Mouse (Mus musculus): ENCODE data around the gene Gm21028. TPM values are rescaled to one million over a fixed set of nuclear protein-coding genes. Genes with fewer than 3 reads are reported as not detected.
"Not testable (repeated sequence)": the region's sequence is repeated elsewhere in the genome, so short reads cannot be mapped to it uniquely, and the experiment has no call there.

Gm21028 gene
- polyA plus RNA-seq (2014; fragmentation: Nextera tagmentation; extraction: Ambion mirVana): not detected in 2 replicates

DNA sequence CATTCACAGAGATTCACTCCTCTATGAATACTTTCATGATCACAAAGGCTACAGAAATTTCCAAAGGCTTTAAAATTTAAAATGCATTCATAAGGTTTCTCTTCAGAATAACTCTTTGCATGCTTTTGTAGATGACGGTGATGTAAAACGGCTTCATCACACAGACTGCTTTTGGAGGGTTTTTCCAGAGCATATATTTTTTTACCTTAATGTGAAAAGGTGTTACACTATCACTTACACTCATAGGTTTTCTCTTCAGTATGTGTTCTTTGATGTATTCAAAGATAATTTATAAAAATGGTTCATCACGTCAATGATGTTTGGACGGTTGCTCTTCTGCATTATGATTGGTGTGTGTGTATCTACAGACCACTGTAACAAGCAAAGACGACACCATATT lies at the start of gene Gm21028:
Gene Gm21028, minus strand, starts transcription at position 101 of the 400 bp plus-strand sequence.
- Histone ChIP-seq H3K27me3 (replicated peaks; ENCODE audit: control insufficient read depth, insufficient read depth, low read length) (no peaks in the 10 kb centered on the region), H3K36me3 (ENCODE audit: control insufficient read depth, insufficient read depth, low read length) (peaks cover 7% of the 10 kb centered on the region; the same call in 1 of the 2 replicates), H3K4me2 (ENCODE audit: low read length) (no peak within 1 kb of the TSS), H3K27ac (ENCODE audit: low read depth) (no peak within 1 kb of the TSS), H3K4me3 (ENCODE audit: low read depth, low read length) (no peak within 1 kb of the TSS), H3K4me1 (replicated peaks; ENCODE audit: control insufficient read depth, insufficient read depth, low read length) (no peaks in the 10 kb centered on the region), H3K9ac (ENCODE audit: low read length) (no peak within 1 kb of the TSS), H3K9me3 (ENCODE audit: control insufficient read depth, low read length) (peaks cover 42% of the 10 kb centered on the region)
- 95% methylated on average over 5 of the region's 5 CpGs for WGBS
- DNase-seq (ENCODE audit: low spot score) (no peak), ATAC-seq (replicated peaks; ENCODE audit: low FRiP score, low TSS enrichment, low read depth) (no peak)

DNA sequence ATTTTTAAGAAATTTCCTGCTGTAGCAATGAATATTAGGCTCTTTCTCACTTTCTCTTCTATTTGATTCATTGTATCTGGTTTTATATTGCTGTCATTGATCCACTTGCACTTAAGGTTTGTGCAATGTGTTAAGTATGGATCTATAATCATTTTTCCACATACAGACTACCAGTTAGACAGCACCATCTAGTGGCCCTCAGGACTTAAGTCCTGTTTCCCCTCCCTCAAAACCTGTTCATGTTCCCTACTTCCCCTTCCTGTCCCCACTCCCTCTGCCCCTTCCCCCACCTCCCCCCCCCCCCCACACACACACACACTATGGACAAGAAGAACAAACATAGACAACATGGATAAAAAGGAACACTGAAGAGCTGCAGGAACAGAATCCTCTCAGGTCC lies 17.3 kb upstream of the Gm21028 start:
- H3K27me3 ChIP-seq (replicated peaks; ENCODE audit: control insufficient read depth, insufficient read depth, low read length); H3K4me1 ChIP-seq (replicated peaks; ENCODE audit: control insufficient read depth, insufficient read depth, low read length); H3K4me3 ChIP-seq (ENCODE audit: low read depth, low read length); DNase-seq (ENCODE audit: low spot score); H3K4me2 ChIP-seq (ENCODE audit: low read length); H3K27ac ChIP-seq (ENCODE audit: low read depth); H3K9ac ChIP-seq (ENCODE audit: low read length); H3K36me3 ChIP-seq (ENCODE audit: control insufficient read depth, insufficient read depth, low read length); ATAC-seq (replicated peaks; ENCODE audit: low FRiP score, low TSS enrichment, low read depth): not testable (repeated sequence)
- H3K9me3 ChIP-seq (ENCODE audit: control insufficient read depth, low read length): peaks cover 11% of the 10 kb centered on the region; the same call in 1 of the 2 replicates

DNA sequence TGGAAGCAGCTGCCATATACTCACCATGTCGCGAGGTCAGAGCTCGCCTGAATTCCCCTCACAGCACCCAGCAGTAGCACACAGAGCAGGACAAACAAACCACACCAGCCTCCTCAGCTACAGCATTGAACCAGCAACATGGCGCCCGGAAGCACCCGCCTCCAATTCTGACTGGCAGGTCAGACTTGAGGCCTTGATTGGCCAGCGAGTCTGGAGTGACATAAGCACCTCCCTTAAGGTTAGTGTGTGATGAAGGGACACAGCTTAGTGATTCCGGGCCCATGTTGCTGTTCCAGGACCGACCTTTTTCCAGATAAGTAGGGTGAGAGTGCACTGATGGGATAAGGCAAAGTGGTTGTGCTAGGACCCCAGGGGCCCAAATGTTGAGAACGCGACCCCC lies 14.0 kb upstream of the Gm21028 start, which contains the start of gene Zfp977:
Gene Zfp977, minus strand, starts transcription at position 135 of the 400 bp plus-strand sequence.
- H3K36me3 ChIP-seq (ENCODE audit: control insufficient read depth, insufficient read depth, low read length); H3K27ac ChIP-seq (ENCODE audit: low read depth); H3K9ac ChIP-seq (ENCODE audit: low read length); H3K27me3 ChIP-seq (replicated peaks; ENCODE audit: control insufficient read depth, insufficient read depth, low read length); H3K4me3 ChIP-seq (ENCODE audit: low read depth, low read length); H3K9me3 ChIP-seq (ENCODE audit: control insufficient read depth, low read length); H3K4me2 ChIP-seq (ENCODE audit: low read length); DNase-seq (ENCODE audit: low spot score); H3K4me1 ChIP-seq (replicated peaks; ENCODE audit: control insufficient read depth, insufficient read depth, low read length); ATAC-seq (replicated peaks; ENCODE audit: low FRiP score, low TSS enrichment, low read depth): not testable (repeated sequence)
- 88% methylated on average over 11 of the region's 11 CpGs for WGBS

DNA sequence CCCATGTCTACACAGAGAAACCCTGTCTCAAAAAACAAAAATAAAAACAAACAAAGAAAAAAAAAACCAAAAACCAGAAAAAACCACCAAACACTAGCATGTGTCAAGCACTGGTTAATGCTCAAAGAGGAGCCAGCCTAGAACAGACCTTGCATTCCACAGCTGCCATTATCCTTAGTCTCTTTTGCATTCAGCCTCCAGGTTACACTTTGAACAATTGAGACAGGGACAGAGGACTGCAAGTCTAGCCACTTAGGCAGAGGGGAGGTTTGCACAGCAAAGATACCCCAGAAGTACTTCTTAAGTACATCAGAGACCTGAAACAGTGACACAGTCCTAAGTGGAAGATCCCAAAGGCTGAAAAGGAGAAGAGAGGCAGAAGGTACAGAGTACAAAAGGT lies 12.9 kb upstream of the Gm21028 start:
- H3K9ac ChIP-seq (ENCODE audit: low read length); H3K27me3 ChIP-seq (replicated peaks; ENCODE audit: control insufficient read depth, insufficient read depth, low read length): not testable (repeated sequence)

DNA sequence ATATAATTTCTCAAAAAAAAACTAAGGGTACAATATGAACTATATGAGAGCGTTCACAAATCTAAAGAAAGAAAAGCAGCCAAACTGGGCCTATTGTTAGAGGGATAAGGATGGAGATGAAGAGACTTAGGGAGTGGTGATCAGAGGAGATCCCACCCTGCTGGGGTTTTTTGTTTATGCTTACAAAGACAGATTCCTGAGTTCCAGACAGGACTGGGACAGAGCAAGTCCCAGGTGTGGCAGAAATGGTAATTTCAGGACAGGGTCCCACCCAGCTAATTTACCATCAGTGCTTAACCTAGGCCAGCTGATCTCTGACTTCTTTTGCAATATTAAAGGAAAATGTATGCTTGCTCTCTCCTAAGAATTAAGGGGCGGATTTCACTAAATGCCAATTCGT lies 26.6 kb downstream of the Gm21028 start:
- DNase-seq (ENCODE audit: low spot score): no peak
- no peak overlapping the region for H3K4me2 ChIP-seq (ENCODE audit: low read length)
- ATAC-seq (replicated peaks; ENCODE audit: low FRiP score, low TSS enrichment, low read depth): no peak
- no peak overlapping the region for H3K27ac ChIP-seq (ENCODE audit: low read depth)
- WGBS: 82% methylated on average over 3 of the region's 3 CpGs
- H3K4me1 ChIP-seq (replicated peaks; ENCODE audit: control insufficient read depth, insufficient read depth, low read length): no peaks in the 10 kb centered on the region
- H3K36me3 ChIP-seq (ENCODE audit: control insufficient read depth, insufficient read depth, low read length): no peaks in the 10 kb centered on the region
- H3K27me3 ChIP-seq (replicated peaks; ENCODE audit: control insufficient read depth, insufficient read depth, low read length): no peaks in the 10 kb centered on the region
- no peak overlapping the region for H3K4me3 ChIP-seq (ENCODE audit: low read depth, low read length)
- H3K9ac ChIP-seq (ENCODE audit: low read length): no peak overlapping the region
- H3K9me3 ChIP-seq (ENCODE audit: control insufficient read depth, low read length): peaks cover 2% of the 10 kb centered on the region; the same call in 1 of the 2 replicates

More for the DNA sequence above, 12.9 kb upstream of the Gm21028 start:
- H3K9me3 ChIP-seq (ENCODE audit: control insufficient read depth, low read length); DNase-seq (ENCODE audit: low spot score); H3K36me3 ChIP-seq (ENCODE audit: control insufficient read depth, insufficient read depth, low read length); H3K4me3 ChIP-seq (ENCODE audit: low read depth, low read length); H3K4me1 ChIP-seq (replicated peaks; ENCODE audit: control insufficient read depth, insufficient read depth, low read length); ATAC-seq (replicated peaks; ENCODE audit: low FRiP score, low TSS enrichment, low read depth); H3K4me2 ChIP-seq (ENCODE audit: low read length); H3K27ac ChIP-seq (ENCODE audit: low read depth): not testable (repeated sequence)

Small RNA genes lying within 50 kb of the gene (microRNA-seq; reads per million reads assigned to microRNA genes)
- gene Gm24938: not detected

Other genes starting within 250 kb of the Gm21028 start
- gene 4933421I07Rik, start 130.5 kb downstream of the Gm21028 start, polyA plus RNA-seq (2014; fragmentation: Nextera tagmentation; extraction: Ambion mirVana): not detected in 2 replicates
- 10.6 and 12.8 TPM in 2 replicates for gene Zfp141, start 72.8 kb downstream of the Gm21028 start, polyA plus RNA-seq (2014; fragmentation: Nextera tagmentation; extraction: Ambion mirVana)
- gene Zfp977, start 14.0 kb upstream of the Gm21028 start, polyA plus RNA-seq (2014; fragmentation: Nextera tagmentation; extraction: Ambion mirVana): 2.1 and 2.7 TPM in 2 replicates
- gene Zfp976, start 64.0 kb upstream of the Gm21028 start, polyA plus RNA-seq (2014; fragmentation: Nextera tagmentation; extraction: Ambion mirVana): 1.9 and 2.4 TPM in 2 replicates
- gene Zfp975, start 114.2 kb upstream of the Gm21028 start, polyA plus RNA-seq (2014; fragmentation: Nextera tagmentation; extraction: Ambion mirVana): 7.9 and 8.9 TPM in 2 replicates
- not detected in 2 replicates for gene Gm17067, start 148.4 kb upstream of the Gm21028 start, polyA plus RNA-seq (2014; fragmentation: Nextera tagmentation; extraction: Ambion mirVana)
- not detected in 2 replicates for gene Vmn2r62, start 214.9 kb upstream of the Gm21028 start, polyA plus RNA-seq (2014; fragmentation: Nextera tagmentation; extraction: Ambion mirVana)

Measured in intestine, embryonic 14.5 days (tissue).